Mouse (Mus musculus): Measurements from ENCODE around the gene 2700081O15Rik.

GRCm38 (mm10) chr19:7420841-7421601 is 3.6 kb downstream of the 2700081O15Rik start:
- no peak for TF ChIP-seq CTCF (IDR thresholded peaks at IDR 0.05; ENCODE audit: control insufficient read depth, insufficient read depth, insufficient read length)
- no peak for TF ChIP-seq USF1 (IDR thresholded peaks at IDR 0.05; ENCODE audit: low read depth)
- TF ChIP-seq FOSL1 (IDR thresholded peaks at IDR 0.05; ENCODE audit: insufficient read depth, low read length, poor library complexity, severe bottlenecking): no peak
- TF ChIP-seq MYOG (IDR thresholded peaks at IDR 0.05; ENCODE audit: control insufficient read depth, extremely low read depth, insufficient read length): no peak
- TF ChIP-seq MAX (IDR thresholded peaks at IDR 0.05): no peak
- no peak for TF ChIP-seq CEBPB (IDR thresholded peaks at IDR 0.05; ENCODE audit: low read depth)
- TF ChIP-seq MYOD1 (IDR thresholded peaks at IDR 0.05; ENCODE audit: control insufficient read depth, insufficient read length, low read depth): no peak
